Mouse (Mus musculus) stomach, postnatal 0 days (tissue): Measurements from ENCODE around the gene Arhgef28. TPM values are rescaled to one million over a fixed set of nuclear protein-coding genes. Genes with fewer than 3 reads are reported as not detected.

Source experiments
- ATAC-seq: fragments of 200-750 bp; cut with Nextera tagmentation; 2 replicates; pipeline ENCODE4 v1.8.0; 2017; ENCODE audit not compliant: low FRiP score, low TSS enrichment
- DNase-seq: peaks from one replicate; pipeline ENCODE4 v3.0.0-alpha.2; 2016; ENCODE audit warnings: low spot score
- H3K27ac ChIP-seq: fragments of 300-500 bp; sonication (generic); replicated peaks from 2 replicates; pipeline ENCODE4 v1.5.1; 2014; ENCODE audit warnings: mild to moderate bottlenecking, control low read depth
- H3K27me3 ChIP-seq: fragments of 300-500 bp; sonication (generic); 2 replicates; pipeline ENCODE4 v1.6.1; 2014; ENCODE audit warnings: low read length; ENCODE audit not compliant: control insufficient read depth, insufficient read depth
- H3K36me3 ChIP-seq: fragments of 300-500 bp; sonication (generic); 2 replicates; pipeline ENCODE4 v1.6.1; 2014; ENCODE audit warnings: low read length, mixed read lengths; ENCODE audit not compliant: control insufficient read depth, insufficient read depth
- H3K4me1 ChIP-seq: fragments of 300-500 bp; sonication (generic); replicated peaks from 2 replicates; pipeline ENCODE4 v1.6.1; 2014; ENCODE audit warnings: antibody characterized with exemption; ENCODE audit not compliant: control insufficient read depth, insufficient read depth
- H3K4me2 ChIP-seq: fragments of 300-500 bp; sonication (generic); replicated peaks from 2 replicates; pipeline ENCODE4 v1.6.1; 2014; ENCODE audit warnings: low read depth, mild to moderate bottlenecking, control low read depth, moderate library complexity
- H3K4me3 ChIP-seq: fragments of 300-500 bp; sonication (generic); 2 replicates; pipeline ENCODE4 v1.5.1; 2014; ENCODE audit warnings: low read depth, low read length, control low read depth
- H3K9ac ChIP-seq: fragments of 300-500 bp; sonication (generic); 2 replicates; pipeline ENCODE4 v1.6.1; 2014; ENCODE audit warnings: mild to moderate bottlenecking, low read length, control low read depth, mixed read lengths
- H3K9me3 ChIP-seq: fragments of 300-500 bp; sonication (generic); 2 replicates; pipeline ENCODE4 v1.6.1; 2016; ENCODE audit warnings: low read length; ENCODE audit not compliant: control insufficient read depth
- CTCF ChIP-seq: IDR thresholded peaks from 2 replicates; pipeline ENCODE4 v1.5.1; 2016; ENCODE audit warnings: antibody characterized with exemption, low read depth, mild to moderate bottlenecking, moderate library complexity
- EP300 ChIP-seq: optimal IDR thresholded peaks from 2 replicates; pipeline ENCODE3; 2016; ENCODE audit warnings: antibody characterized with exemption
- WGBS: fragments of 180-500 bp; shearing (Covaris S2); extraction: QIAGEN DNeasy Blood & Tissue Kit; methylation state at CpG from one replicate; pipeline ENCODE4 v1.1.7; 2014; 5-methylcytosine and 5-hydroxymethylcytosine counted together
- polyA plus RNA-seq: library from polyadenylated mRNA; unstranded; fragments of >200 nt; fragmentation: Nextera tagmentation; extraction: Ambion mirVana; gene quantifications from 2 replicates; pipeline ENCODE4 v1.2.1, GENCODE M21; 2015

The Arhgef28 gene
- polyA plus RNA-seq, 1 experiment from 2014 or later = 23.1 TPM

- H3K27me3 ChIP-seq = no peaks in the 10 kb centered on the region
- no peaks in the 10 kb centered on the region for H3K9me3 ChIP-seq
- TF ChIP-seq CTCF (no peak), EP300 (no peak)
- ATAC-seq = no peak
- H3K4me3 ChIP-seq = no peak overlapping the region
- H3K4me1 ChIP-seq = no peaks in the 10 kb centered on the region
- DNase-seq = no peak
- WGBS = 27% methylated on average over 3 of the region's 3 CpGs
- H3K27ac ChIP-seq = no peak overlapping the region
- H3K9ac ChIP-seq = no peak overlapping the region
- no peaks in the 10 kb centered on the region for H3K36me3 ChIP-seq
- no peak overlapping the region for H3K4me2 ChIP-seq
Measured at GRCm38 (mm10) chr13:98094332-98094731, 111.9 kb downstream of the Arhgef28 start.

- no peaks in the 10 kb centered on the region for H3K27me3 ChIP-seq
- 72% methylated on average over 9 of the region's 9 CpGs for WGBS
- no peak for TF ChIP-seq CTCF
- no peak for TF ChIP-seq EP300
- no peaks in the 10 kb centered on the region for H3K4me1 ChIP-seq
- no peak overlapping the region for H3K27ac ChIP-seq
- H3K9me3 ChIP-seq = no peaks in the 10 kb centered on the region
- H3K4me2 ChIP-seq = no peak overlapping the region
- H3K36me3 ChIP-seq = no peaks in the 10 kb centered on the region
- DNase-seq = no peak
- ATAC-seq = no peak
- H3K4me3 ChIP-seq = no peak overlapping the region
- H3K9ac ChIP-seq = no peak overlapping the region
Measured at GRCm38 (mm10) chr13:98093483-98093882, 112.8 kb downstream of the Arhgef28 start.

DNA sequence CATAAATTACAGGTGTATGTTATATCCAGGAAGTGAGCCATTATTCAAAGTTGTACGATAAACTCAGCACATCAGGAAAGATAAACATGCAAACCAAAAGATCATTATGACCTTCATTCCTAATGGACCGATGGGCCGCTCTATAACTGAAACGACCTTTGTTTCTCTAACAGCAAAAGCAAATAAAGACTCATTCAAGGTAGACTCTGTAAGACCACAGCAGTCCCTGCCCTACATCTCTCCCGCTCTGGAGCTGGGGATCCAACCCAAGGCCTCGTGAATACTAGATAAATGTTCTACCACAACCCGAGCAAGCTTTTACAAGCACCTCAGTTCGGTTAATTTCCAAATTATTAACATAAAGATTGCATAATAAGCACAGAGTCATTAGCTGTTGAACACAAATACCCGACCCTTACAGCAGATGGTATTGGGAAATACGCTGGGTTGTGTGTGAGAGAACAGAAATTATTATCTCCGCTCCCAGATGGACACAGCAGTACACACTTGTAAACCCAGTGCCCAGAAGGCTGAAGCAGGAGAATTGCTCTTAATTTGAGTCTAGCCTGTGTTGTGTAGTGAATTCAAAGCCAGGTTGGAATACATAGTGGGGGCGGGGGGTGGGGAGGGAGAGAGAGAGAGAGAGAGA lies 113.8 kb downstream of the Arhgef28 start:
- DNase-seq (no peak), ATAC-seq (peak; percentile 53; the same call in 1 of the 2 replicates)
- H3K4me1 ChIP-seq = no peaks in the 10 kb centered on the region
- H3K9ac ChIP-seq = no peak overlapping the region
- no peaks in the 10 kb centered on the region for H3K36me3 ChIP-seq
- H3K4me3 ChIP-seq = no peak overlapping the region
- no peak overlapping the region for H3K27ac ChIP-seq
- no peaks in the 10 kb centered on the region for H3K27me3 ChIP-seq
- no peak overlapping the region for H3K4me2 ChIP-seq
- TF ChIP-seq EP300 = no peak
- no peak for TF ChIP-seq CTCF
- 65% methylated on average over 12 of the region's 12 CpGs for WGBS
- no peaks in the 10 kb centered on the region for H3K9me3 ChIP-seq

DNA sequence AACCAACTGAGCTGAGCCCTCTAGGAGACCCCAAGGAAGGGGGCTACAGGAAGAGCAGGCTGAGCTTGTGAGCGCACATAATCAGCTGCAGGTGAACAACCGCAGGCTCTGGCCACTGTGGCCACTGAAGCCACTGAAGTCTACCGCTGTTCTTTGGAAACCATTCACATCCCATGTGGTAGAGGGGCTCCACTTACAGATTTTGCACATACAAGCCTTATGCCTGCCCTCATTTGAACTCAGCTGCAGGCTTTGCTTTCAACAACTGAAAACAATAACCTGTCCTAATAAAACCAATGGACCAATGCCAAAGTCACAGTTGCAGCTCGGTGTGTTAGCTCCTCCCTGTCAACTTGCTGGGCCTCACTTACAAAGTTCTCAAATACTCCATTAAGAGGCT lies 126.6 kb downstream of the Arhgef28 start:
- Histone ChIP-seq H3K27ac (no peak overlapping the region), H3K4me2 (no peak overlapping the region), H3K9ac (no peak overlapping the region), H3K36me3 (no peaks in the 10 kb centered on the region; the same call in 1 of the 2 replicates), H3K4me1 (no peaks in the 10 kb centered on the region), H3K27me3 (no peaks in the 10 kb centered on the region), H3K9me3 (no peaks in the 10 kb centered on the region), H3K4me3 (no peak overlapping the region)
- WGBS = 68% methylated on average over 4 of the region's 4 CpGs
- ATAC-seq = no peak
- TF ChIP-seq EP300 = no peak
- no peak for TF ChIP-seq CTCF
- DNase-seq = no peak

GRCm38 (mm10) chr13:98078251-98078650 lies 128.0 kb downstream of the Arhgef28 start:
- TF ChIP-seq CTCF (no peak), EP300 (no peak)
- H3K4me2 ChIP-seq = no peak overlapping the region
- H3K4me3 ChIP-seq = no peak overlapping the region
- no peaks in the 10 kb centered on the region for H3K9me3 ChIP-seq
- no peak for ATAC-seq
- DNase-seq = peak; percentile 37
- no peaks in the 10 kb centered on the region for H3K4me1 ChIP-seq
- no peak overlapping the region for H3K9ac ChIP-seq
- peaks cover 2% of the 10 kb centered on the region; the same call in 1 of the 2 replicates for H3K36me3 ChIP-seq
- no peak overlapping the region for H3K27ac ChIP-seq
- no peaks in the 10 kb centered on the region for H3K27me3 ChIP-seq
- 57% methylated on average over 5 of the region's 5 CpGs for WGBS

DNA sequence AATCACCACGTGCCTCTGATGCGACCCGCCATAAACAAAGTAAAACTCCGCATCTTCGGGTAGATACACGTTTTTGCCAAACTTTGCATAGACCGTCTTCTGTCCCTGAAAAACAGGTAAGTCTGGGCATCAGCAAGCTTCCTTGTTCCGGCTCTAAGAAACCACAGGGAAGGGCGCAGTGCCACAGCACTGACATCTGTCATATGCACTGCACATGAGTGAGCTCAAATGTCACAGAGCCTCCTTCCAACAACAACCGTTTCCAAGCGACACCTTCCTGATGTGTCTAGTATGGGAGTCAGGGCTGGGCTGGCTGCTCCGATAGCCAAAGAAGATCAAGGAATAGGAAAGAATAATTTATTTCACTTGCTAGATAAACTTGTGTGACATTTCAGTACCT lies 129.0 kb downstream of the Arhgef28 start:
- Histone ChIP-seq H3K4me1 (no peaks in the 10 kb centered on the region), H3K27me3 (no peaks in the 10 kb centered on the region), H3K9ac (no peak overlapping the region), H3K27ac (no peak overlapping the region), H3K9me3 (no peaks in the 10 kb centered on the region), H3K36me3 (peaks cover 2% of the 10 kb centered on the region; the same call in 1 of the 2 replicates), H3K4me2 (no peak overlapping the region), H3K4me3 (no peak overlapping the region)
- TF ChIP-seq EP300 (no peak), CTCF (no peak)
- ATAC-seq (no peak), DNase-seq (no peak)
- 72% methylated on average over 12 of the region's 12 CpGs for WGBS
